ENCODE assay signal across 11 mouse cellular contexts in genomic region chr1:92113243-92114009, GRCm38 (mm10).
A peak's percentile ranks its signal among the peaks of the same experiment; 100 is the strongest.
DNase-seq lines count a peak whose midpoint lies in the region; ATAC-seq lines count a peak whose summit lies in the region.
"Had no signal": no experiment of that assay in that cellular context is flagged by ENCODE, and none has a peak within 500 bp of the region (broad histone marks: within the 10 kb centered on the region; RNA-seq: fewer than 3 reads in every experiment).

No protein-coding gene starts in this region.

- WGBS in heart, embryonic 15.5 days = 54% methylated on average over 6 of the region's 6 CpGs
- 49% methylated on average over 6 of the region's 6 CpGs for WGBS in lung, embryonic 15.5 days

- no peaks in the 10 kb centered on the region for H3K9me3 ChIP-seq in heart, embryonic 15.5 days (replicated peaks)
- H3K9me3 ChIP-seq in lung, embryonic 15.5 days = no peaks in the 10 kb centered on the region
- H3K9me3 ChIP-seq: neural tube, embryonic 12.5 days had no signal

- no peaks in the 10 kb centered on the region for H3K27me3 ChIP-seq in heart, embryonic 15.5 days
- H3K27me3 ChIP-seq in lung, embryonic 15.5 days = no peaks in the 10 kb centered on the region
- H3K27me3 ChIP-seq: neural tube, embryonic 12.5 days had no signal

- ATAC-seq in heart, embryonic 15.5 days (replicated peaks; ENCODE audit: insufficient number of reproducible peaks, insufficient read depth, low FRiP score, low read depth) = no peak
- peak; percentile 51; the same call in 1 of the 2 replicates for ATAC-seq in lung, embryonic 15.5 days (ENCODE audit: borderline replicate concordance, extremely low read depth, low FRiP score, low TSS enrichment)

- H3K36me3 ChIP-seq in heart, embryonic 15.5 days = no peaks in the 10 kb centered on the region
- no peaks in the 10 kb centered on the region for H3K36me3 ChIP-seq in lung, embryonic 15.5 days
- H3K36me3 ChIP-seq: neural tube, embryonic 12.5 days had no signal

- H3K4me2 ChIP-seq in heart, embryonic 15.5 days = no peak overlapping the region
- no peak overlapping the region for H3K4me2 ChIP-seq in lung, embryonic 15.5 days
- H3K4me2 ChIP-seq: neural tube, embryonic 12.5 days had no signal

- peaks cover 40% of the 10 kb centered on the region for H3K4me1 ChIP-seq in heart, embryonic 15.5 days (replicated peaks)
- peaks cover 13% of the 10 kb centered on the region for H3K4me1 ChIP-seq in lung, embryonic 15.5 days

- H3K4me3 ChIP-seq in heart, embryonic 15.5 days = no peak overlapping the region
- H3K4me3 ChIP-seq in lung, embryonic 15.5 days = no peak overlapping the region
- H3K4me3 ChIP-seq: neural tube, embryonic 12.5 days had no signal

- H3K27ac ChIP-seq in heart, embryonic 15.5 days = peak overlapping the region; percentile 5; the same call in 1 of the 2 replicates
- no peak overlapping the region for H3K27ac ChIP-seq in lung, embryonic 15.5 days
- H3K27ac ChIP-seq: macrophage; neural tube, embryonic 12.5 days had no signal

- no peak overlapping the region for H3K9ac ChIP-seq in heart, embryonic 15.5 days
- no peak overlapping the region for H3K9ac ChIP-seq in lung, embryonic 15.5 days
- H3K9ac ChIP-seq: neural tube, embryonic 12.5 days had no signal

- intact Hi-C loops in heart, postnatal 14 days (cut with DNase I) = no loop called here

- DNase-seq in heart, postnatal 14 days = no peak
- peak; percentile 27 for DNase-seq in ES-CJ7 (ENCODE audit: low read depth, low spot score)
- DNase-seq in adipocyte (ENCODE audit: low spot score) = peak; percentile 87
- no peak for DNase-seq in spleen, postnatal 4 days (ENCODE audit: low spot score in 2 of 2)
- DNase-seq in adrenal gland, adult 2 months = no peak
- DNase-seq in cerebellum, adult 9-11 months = no peak
- DNase-seq: gastrocnemius, postnatal 14 days had no signal

Comparison
In these comparisons a context has a peak if more than half of its experiments do, and no peak if none do; other contexts are left out.
1. DNase-seq: peak in ES-CJ7 (single experiment) and adipocyte (single experiment); none in heart, postnatal 14 days (0 of 2), spleen, postnatal 4 days (0 of 2), adrenal gland, adult 2 months (single experiment) and cerebellum, adult 9-11 months (single experiment).